Mouse (Mus musculus) heart, adult 11 months (tissue): ENCODE measurements at regions not wholly inside any gene's neighbourhood (a gene's known extent, or its start where the extent isn't known, plus 50 kb on each side); places are given as distances from the start of the nearest gene placed in this dataset.

ENCODE experiments used
- DNase-seq: peaks from one replicate; pipeline ENCODE4 v3.0.0; 2022

DNA sequence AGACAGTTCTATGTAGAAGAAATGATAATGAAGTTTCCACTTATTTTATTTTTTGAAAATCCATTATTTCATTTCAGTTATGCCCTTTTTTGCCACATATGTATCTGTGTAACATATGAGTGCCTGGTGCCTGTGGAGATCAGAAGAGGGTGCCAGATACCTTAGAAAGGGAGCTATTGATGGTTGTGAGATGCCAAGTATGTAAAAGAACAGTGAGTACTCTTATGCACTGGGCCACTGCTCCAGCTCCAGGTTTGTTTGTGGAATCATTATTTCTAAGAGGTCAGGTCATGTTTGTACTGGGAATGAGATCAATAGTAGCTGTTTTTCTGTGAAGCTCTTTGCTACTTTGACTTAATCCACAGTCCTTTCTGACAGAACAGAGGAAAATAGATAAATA, 68.1 kb downstream of the Cenpw start:
- no peak for DNase-seq

DNA sequence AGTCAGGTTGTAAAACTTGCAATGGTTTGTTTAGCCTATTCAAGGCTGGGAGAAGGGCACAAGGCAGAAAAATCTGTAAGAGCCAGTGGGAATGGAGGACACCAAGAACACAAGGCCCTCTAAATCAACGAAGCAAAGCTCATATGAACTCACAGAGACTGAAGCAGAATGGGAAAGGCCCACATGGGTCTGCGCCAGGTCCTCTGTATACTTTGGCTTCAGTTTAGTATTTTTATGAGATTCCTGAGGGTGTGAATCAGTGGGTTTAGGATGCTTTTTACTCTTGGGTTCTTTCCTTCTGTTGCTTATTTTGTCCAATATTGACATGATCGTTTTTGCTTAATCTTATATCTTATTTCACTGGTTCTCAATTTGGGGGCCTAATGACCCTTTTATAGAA, 90.0 kb downstream of the Cenpw start:
- no peak for DNase-seq

DNA sequence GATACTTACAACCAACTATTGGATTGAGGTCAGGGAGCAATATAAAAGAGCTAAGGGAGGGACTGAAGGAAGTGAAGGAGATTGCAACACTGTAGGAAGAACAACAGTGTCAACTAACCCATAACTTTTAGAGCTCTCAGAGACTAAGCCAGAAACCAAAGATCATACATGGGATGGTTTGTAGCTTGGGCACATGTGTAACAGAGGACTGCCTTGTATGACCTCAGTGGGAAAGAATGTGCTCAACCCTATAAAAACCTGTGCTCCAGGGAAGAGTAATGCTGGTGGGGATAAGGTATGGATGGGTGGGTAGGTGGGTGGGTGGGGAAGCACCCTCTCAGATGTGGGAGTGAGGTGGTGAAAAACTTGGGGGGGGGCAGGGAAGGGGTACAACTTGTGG, 97.9 kb downstream of the Cenpw start:
- no peak for DNase-seq

DNA sequence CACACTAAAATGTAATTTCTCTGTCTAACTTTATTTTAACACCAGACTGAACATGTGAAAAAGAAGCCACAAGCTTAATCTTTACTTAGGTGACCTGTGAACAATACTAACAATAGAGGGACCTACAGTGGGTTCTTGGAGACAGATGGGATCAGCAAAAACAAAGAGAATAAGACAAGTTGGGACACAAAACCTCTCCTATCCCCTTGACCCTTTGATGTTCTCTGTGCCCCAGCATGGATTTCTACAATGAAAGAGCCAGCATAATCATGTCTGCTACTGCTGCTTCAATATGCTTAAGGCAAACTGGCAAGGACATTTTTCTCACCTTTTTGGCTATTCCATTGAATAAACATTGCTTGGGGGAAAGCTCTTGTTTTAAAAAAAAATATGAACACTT, 105.8 kb downstream of the Cenpw start:
- no peak for DNase-seq

DNA sequence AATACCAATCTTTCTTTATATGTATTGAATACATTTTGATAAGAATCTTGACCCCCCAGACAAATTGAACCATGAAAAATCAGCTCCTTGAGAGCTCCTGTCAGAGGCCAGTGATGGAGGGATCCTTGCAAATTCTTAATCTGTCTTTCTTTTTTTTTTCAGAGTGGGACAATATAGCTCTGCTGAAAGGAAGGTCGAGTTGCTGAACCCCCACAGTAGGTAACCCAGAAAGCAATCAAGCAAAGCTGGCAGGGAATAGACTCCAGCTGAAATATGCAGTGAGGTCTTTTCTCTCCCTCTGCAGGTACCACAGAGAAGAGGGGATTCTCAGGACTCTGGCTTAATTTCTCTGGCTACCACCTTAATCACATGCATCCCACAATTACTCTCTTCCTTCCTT, 108.8 kb downstream of the Cenpw start:
- no peak for DNase-seq

DNA sequence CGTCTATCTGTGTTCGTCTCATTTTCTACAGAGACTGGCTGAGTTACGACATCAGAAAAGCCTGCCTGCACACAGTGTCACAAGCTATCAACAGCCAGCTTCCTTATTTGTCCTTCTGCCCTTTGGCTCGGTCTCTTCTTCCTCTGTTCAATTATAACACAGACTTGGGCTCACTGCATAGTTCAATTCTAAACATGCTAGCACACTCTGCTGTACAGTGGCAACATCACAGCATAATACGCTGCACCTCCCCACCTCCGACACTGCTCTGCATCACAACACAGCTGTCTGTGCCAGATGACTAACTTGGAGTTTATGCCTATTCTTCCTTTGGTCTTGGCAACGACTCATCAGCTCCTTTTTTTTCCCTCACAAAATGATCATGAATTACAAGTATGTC, 111.0 kb downstream of the Cenpw start:
- DNase-seq, result peak; percentile 95

DNA sequence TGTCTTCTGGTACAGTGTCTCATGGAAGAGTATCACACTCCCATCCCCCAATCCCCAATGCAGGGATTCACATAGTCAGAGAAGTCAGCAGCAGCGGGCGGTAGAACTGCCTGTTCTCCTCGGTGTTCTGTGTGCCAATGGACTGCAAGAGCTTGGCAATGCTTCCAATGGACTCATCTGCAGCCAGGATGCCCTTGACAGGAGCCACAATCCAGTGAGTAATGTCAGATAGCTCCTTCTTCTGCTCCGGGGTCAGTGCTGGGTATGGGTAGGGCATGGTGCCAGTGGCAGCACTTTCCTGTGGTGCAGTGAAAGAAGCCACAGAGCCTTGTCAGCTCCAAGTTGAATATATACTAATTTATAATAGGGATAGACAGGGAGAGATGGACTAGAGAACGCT, 115.3 kb downstream of the Cenpw start:
- DNase-seq, result peak; percentile 79

DNA sequence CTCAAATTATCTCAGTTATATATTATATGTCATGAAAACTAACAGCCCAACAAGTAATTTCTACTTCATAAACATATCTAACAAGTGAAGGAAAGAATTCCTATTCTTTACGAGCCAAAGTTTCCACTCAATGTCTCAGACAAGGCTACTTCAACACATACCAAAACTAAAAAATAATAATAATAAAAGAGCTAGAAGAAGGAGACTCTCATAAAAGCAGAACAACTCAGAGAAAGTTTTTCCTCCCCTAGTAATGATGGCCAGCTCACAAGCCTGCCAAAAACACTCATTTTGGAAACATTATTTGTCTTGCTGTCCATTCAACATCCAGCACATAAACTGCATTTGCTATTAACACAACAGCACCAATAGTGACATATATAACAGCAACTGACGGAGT, 133.7 kb downstream of the Cenpw start:
- DNase-seq, result no peak

DNA sequence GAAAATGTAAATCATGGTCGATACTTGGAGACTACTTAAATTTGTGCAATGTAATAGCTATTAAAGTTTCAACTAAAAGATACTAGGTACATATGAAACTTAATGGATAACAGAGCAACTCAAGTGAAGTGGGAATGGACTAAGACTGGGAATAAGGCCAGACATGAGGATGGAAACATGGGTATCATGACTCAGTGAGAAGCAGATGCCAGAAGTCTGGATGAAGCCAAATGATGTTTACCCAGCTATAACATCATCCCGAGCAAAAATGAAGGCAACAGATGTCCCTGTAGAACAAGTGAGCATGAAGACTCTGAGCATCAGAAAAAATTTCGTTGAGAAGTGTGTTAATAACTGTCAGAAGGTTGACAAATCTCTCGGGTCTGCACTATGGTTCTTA, 169.7 kb downstream of the Cenpw start:
- DNase-seq, result no peak

DNA sequence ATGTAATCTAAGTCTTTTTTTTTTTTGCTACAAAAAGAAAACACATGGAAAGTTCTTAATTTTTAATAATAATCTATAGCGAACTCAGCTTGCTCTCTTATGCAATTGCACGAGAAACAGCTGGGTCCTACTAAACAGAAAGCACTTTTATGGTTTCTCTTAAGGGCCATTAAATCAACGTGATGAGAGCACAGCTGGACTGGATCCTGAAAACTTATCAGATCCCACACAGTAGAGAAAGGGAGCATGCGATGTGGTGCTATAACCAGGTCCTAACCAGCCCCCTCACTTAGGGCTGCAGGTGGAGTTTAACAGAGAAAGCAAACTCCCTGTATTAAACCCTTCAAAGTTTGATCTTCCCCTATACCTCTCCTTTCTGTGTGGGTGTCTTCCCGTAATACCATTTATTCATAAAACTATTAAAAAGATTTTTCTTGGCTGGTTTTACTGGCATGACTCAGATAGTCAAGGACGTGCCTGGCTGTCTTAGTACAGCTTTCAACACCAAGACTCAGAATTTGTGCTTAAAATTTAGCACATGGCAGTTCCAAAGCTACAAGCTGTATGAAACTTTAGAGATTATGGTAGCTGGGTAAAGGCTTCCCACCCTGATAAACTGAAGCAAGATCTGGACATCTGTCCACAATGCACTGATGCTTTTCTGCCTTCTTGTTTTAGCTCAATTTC, 197.3 kb downstream of the Cenpw start:
- peak; percentile 77 for DNase-seq

DNA sequence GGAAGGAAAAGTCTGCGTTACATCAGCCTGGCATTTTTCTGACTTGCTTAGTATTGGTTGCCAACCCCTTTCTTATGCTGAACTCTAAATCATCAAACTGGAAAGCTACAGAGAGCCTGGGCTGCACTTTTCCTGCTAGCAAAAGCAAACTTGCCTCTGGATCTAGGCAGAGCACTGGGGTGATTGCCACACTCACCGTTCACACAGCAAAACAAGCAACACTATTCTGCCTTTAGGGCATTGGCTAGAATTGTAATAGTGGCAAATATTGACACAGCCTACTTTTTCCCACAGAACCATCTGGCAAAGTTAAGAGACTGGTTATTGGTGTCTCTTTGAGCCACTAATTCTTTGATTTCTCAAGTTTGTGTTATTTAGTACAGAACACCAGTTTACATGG, 199.5 kb downstream of the Cenpw start:
- no peak for DNase-seq

DNA sequence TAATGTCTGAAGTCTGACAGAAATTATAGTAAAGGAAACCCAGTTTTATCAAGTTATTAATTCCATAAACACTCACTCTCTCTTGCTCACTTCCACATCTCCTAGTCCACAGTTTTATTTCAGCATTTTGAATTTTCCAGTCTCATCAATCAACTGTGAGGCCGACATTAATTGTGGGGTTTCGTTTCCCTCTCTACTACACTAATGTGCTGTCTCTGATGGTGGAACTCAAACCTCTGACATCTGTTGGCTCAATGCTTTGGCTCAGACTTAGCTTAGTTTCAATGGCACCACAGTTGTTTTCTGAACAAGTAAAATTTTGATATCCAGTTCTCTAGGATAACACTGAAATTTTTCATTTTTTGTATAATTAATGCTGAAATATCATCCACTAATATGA, 218.8 kb downstream of the Cenpw start:
- no peak for DNase-seq
